Mouse (Mus musculus) forebrain, postnatal 0 days (tissue): ENCODE results near the gene Tfb2m. TPM values are rescaled to one million over a fixed set of nuclear protein-coding genes. Genes with fewer than 3 reads are reported as not detected.

Experiments used
- ATAC-seq: fragments of 200-750 bp; cut with Nextera tagmentation; 2 replicates; pipeline ENCODE4 v1.8.0; 2017; ENCODE audit warnings: mild to moderate bottlenecking, moderate library complexity
- DNase-seq: peaks from one replicate; pipeline ENCODE4 v3.0.0-alpha.2; 2015
- H3K27ac ChIP-seq: fragments of 300-500 bp; sonication (generic); 2 replicates; pipeline ENCODE4 v1.5.1; 2014; ENCODE audit warnings: low read depth, mild to moderate bottlenecking, antibody characterized with exemption, low read length, moderate library complexity, mixed read lengths
- H3K27me3 ChIP-seq: fragments of 300-500 bp; sonication (generic); 2 replicates; pipeline ENCODE4 v1.6.1; 2014; ENCODE audit warnings: mild to moderate bottlenecking, low read length, mixed read lengths; ENCODE audit not compliant: insufficient read depth
- H3K36me3 ChIP-seq: fragments of 300-500 bp; sonication (generic); 2 replicates; pipeline ENCODE4 v1.6.1; 2014; ENCODE audit warnings: mild to moderate bottlenecking, moderate library complexity; ENCODE audit not compliant: insufficient read depth
- H3K4me1 ChIP-seq: fragments of 300-500 bp; sonication (generic); 2 replicates; pipeline ENCODE4 v1.6.1; 2014; ENCODE audit warnings: antibody characterized with exemption; ENCODE audit not compliant: insufficient read depth
- H3K4me2 ChIP-seq: fragments of 300-500 bp; sonication (generic); 2 replicates; pipeline ENCODE4 v1.6.1; 2014; ENCODE audit warnings: low read depth, mild to moderate bottlenecking, moderate library complexity
- H3K4me3 ChIP-seq: fragments of 300-500 bp; sonication (generic); 2 replicates; pipeline ENCODE4 v1.5.1; 2014; ENCODE audit warnings: low read depth, low read length, mixed read lengths
- H3K9ac ChIP-seq: fragments of 300-500 bp; sonication (generic); 2 replicates; pipeline ENCODE4 v1.6.1; 2014; ENCODE audit warnings: mild to moderate bottlenecking
- H3K9me3 ChIP-seq: fragments of 300-500 bp; sonication (generic); 2 replicates; pipeline ENCODE4 v1.6.1; 2016; ENCODE audit warnings: low read length
- CTCF ChIP-seq: sonication (generic); IDR thresholded peaks from 2 replicates; pipeline ENCODE4 v1.5.1; 2016; ENCODE audit warnings: antibody characterized with exemption, control low read depth, low read depth
- WGBS: fragments of 180-500 bp; shearing (Covaris S2); extraction: QIAGEN DNeasy Blood & Tissue Kit; methylation state at CpG from one replicate; pipeline ENCODE4 v1.1.7; 2014; 5-methylcytosine and 5-hydroxymethylcytosine counted together
- polyA plus RNA-seq: library from polyadenylated mRNA; unstranded; fragments of >200 nt; fragmentation: Nextera tagmentation; extraction: Ambion mirVana; gene quantifications from 2 replicates; pipeline ENCODE4 v1.2.1, GENCODE M21; 2015
- total RNA-seq: library from RNA; depleted of rRNA; stranded (reverse); fragments of >200 nt; gene quantifications from 2 replicates; pipeline ENCODE4 v1.2.3, GENCODE M21; 2014

Gene Tfb2m
- total and polyA plus RNA-seq, 2 experiments from 2014 or later: 22.3 to 45.9 TPM

DNA sequence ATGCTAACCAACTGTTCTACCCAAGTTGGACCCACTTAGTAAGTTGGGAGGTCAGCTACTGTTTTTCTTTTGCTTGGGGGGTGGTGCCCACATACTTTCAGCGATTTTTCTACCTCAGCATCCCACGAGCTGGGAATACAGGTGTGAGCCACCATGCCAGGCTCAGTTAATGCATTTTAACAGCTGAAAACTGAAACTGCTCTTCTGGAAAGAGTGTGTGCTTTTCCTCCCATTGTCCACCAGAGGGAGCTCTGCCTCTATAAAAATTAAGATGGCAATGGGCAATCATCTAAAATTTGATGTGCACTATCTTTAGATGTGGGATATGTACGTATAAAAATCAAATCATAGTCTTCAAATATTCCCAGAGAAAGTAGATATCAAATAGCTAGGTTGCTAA, 43.5 kb downstream of the Tfb2m start:
- ATAC-seq (peak; percentile 16; the same call in 1 of the 2 replicates), DNase-seq (peak; percentile 72)
- Histone ChIP-seq H3K4me1 (no peaks in the 10 kb centered on the region), H3K9me3 (no peaks in the 10 kb centered on the region), H3K9ac (no peak overlapping the region), H3K27me3 (no peaks in the 10 kb centered on the region), H3K4me3 (no peak overlapping the region), H3K36me3 (no peaks in the 10 kb centered on the region), H3K4me2 (no peak overlapping the region), H3K27ac (0 out of 2 replicates have a peak overlapping the region, but pooled peaks have one; percentile 23)
- peak; percentile 83 for TF ChIP-seq CTCF
- WGBS: 12% methylated on average over 3 of the region's 3 CpGs

DNA sequence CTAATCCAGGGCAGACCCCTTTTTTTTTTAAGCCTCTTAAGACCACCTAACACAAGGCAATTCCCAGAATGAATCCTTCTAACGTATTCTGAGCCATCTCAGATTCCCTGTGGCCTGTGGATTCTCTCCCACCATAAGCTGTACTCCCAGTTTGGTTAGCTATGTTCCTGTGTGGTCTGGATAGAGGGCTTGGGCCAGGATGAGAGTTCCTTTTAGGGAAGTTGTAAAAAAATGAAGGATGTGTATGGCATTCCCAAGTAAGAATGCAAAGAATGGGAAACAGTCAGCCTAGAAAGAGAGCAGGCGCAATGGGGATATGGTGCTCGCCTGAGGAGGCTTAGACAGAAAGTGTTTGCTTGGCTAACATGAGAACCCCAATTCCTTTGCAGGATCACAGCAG, 46.8 kb downstream of the Tfb2m start:
- Histone ChIP-seq H3K9me3 (no peaks in the 10 kb centered on the region), H3K27me3 (no peaks in the 10 kb centered on the region), H3K27ac (no peak overlapping the region), H3K36me3 (no peaks in the 10 kb centered on the region), H3K9ac (no peak overlapping the region), H3K4me1 (no peaks in the 10 kb centered on the region), H3K4me3 (no peak overlapping the region), H3K4me2 (no peak overlapping the region)
- no peak for ATAC-seq
- 92% methylated on average over 3 of the region's 3 CpGs for WGBS
- no peak for TF ChIP-seq CTCF
- no peak for DNase-seq

DNA sequence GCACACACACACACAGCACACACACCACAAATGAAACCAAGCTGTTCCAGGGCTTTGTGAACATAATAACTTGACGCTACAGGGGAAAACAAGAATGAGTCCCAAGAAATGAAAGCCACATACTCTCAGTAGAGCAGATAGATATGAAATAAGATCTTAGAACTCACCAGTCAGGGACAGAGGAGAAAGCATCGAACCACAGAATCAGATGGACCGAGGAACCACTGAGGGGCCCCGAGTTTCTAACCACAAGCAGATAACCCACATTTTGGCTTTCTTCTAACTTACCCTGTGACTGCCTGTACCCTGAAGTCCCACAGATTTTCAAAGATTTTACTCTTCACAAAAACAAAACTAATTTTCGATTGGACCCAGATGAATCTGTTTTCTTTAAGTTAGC, 53.2 kb downstream of the Tfb2m start:
- no peak overlapping the region for H3K4me3 ChIP-seq
- 88% methylated on average over 5 of the region's 5 CpGs for WGBS
- no peak for TF ChIP-seq CTCF
- no peaks in the 10 kb centered on the region for H3K9me3 ChIP-seq
- H3K4me2 ChIP-seq: no peak overlapping the region
- H3K4me1 ChIP-seq: no peaks in the 10 kb centered on the region
- no peak overlapping the region for H3K9ac ChIP-seq
- no peak overlapping the region for H3K27ac ChIP-seq
- no peaks in the 10 kb centered on the region for H3K27me3 ChIP-seq
- H3K36me3 ChIP-seq: no peaks in the 10 kb centered on the region
- ATAC-seq (no peak), DNase-seq (no peak)

DNA sequence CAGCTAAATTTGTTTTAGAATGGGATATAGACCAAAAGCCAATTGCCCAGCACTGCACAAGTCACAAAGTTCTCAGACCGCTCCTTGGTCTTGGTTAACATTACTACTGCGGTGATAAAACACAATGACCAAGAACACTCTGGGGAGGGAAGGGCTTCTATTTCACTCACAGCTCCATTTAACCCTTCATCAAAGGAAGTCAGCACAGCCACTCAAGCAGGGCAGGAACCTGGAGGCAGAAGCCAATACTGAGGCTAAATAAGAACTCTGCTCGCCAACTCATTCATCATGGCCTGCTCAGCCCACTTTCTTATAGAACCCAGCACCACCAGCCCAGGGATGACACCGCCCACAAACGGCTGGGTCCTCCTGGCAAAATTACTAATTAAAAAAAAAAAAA, 57.5 kb downstream of the Tfb2m start:
- DNase-seq (no peak), ATAC-seq (no peak)
- Histone ChIP-seq H3K36me3 (no peaks in the 10 kb centered on the region), H3K9ac (no peak overlapping the region), H3K27ac (no peak overlapping the region), H3K4me3 (no peak overlapping the region), H3K4me2 (no peak overlapping the region), H3K4me1 (no peaks in the 10 kb centered on the region), H3K9me3 (no peaks in the 10 kb centered on the region), H3K27me3 (no peaks in the 10 kb centered on the region)
- TF ChIP-seq CTCF: no peak
- 92% methylated on average over 5 of the region's 5 CpGs for WGBS

DNA sequence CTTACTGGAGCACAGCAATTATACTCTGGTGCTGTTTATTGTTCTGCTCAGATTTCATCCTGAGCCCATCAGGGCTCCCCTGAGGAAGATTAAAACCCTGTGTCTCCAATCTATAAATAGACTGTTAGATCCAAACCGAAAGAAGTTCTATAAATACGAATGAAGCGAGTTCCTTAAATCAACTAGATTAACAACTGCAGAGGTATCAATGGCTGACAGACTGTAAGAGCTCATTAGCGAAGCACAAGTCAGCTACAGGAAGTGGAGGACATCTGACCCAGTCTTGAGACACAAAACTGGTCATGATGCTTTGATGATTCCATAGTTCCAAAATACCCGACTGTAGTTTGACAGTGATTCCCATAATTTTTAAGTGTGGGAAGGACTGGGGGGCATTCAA, 58.1 kb downstream of the Tfb2m start:
- WGBS: 65% methylated on average over 5 of the region's 5 CpGs
- no peaks in the 10 kb centered on the region for H3K36me3 ChIP-seq
- no peaks in the 10 kb centered on the region for H3K4me1 ChIP-seq
- TF ChIP-seq CTCF: no peak
- DNase-seq (no peak), ATAC-seq (no peak)
- no peaks in the 10 kb centered on the region for H3K9me3 ChIP-seq
- H3K4me3 ChIP-seq: no peak overlapping the region
- no peak overlapping the region for H3K9ac ChIP-seq
- H3K27ac ChIP-seq: no peak overlapping the region
- no peak overlapping the region for H3K4me2 ChIP-seq
- no peaks in the 10 kb centered on the region for H3K27me3 ChIP-seq

DNA sequence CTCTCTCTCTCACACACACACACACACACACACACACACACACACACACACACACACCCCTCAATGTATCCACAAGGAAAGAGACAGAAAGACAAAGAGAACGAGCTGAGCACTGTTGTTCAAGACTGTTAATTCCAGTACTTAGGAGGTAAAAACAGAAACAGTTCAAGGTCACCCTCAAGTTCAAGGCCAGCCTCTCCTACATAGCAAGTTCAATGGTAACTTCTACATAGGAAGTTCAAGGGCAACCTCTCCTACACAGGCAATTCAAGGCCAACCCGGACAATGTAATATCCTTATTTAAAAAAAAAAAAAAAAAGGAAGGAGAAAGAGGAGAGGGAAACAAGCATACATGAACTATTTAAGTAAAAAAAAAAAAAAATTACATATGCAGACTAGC, 58.8 kb downstream of the Tfb2m start:
- Histone ChIP-seq H3K4me3 (no peak overlapping the region), H3K27me3 (no peaks in the 10 kb centered on the region), H3K9ac (no peak overlapping the region), H3K4me2 (no peak overlapping the region), H3K9me3 (no peaks in the 10 kb centered on the region), H3K4me1 (no peaks in the 10 kb centered on the region), H3K27ac (no peak overlapping the region), H3K36me3 (no peaks in the 10 kb centered on the region)
- DNase-seq (no peak), ATAC-seq (no peak)
- 75% methylated on average over 2 of the region's 2 CpGs for WGBS
- TF ChIP-seq CTCF: no peak

DNA sequence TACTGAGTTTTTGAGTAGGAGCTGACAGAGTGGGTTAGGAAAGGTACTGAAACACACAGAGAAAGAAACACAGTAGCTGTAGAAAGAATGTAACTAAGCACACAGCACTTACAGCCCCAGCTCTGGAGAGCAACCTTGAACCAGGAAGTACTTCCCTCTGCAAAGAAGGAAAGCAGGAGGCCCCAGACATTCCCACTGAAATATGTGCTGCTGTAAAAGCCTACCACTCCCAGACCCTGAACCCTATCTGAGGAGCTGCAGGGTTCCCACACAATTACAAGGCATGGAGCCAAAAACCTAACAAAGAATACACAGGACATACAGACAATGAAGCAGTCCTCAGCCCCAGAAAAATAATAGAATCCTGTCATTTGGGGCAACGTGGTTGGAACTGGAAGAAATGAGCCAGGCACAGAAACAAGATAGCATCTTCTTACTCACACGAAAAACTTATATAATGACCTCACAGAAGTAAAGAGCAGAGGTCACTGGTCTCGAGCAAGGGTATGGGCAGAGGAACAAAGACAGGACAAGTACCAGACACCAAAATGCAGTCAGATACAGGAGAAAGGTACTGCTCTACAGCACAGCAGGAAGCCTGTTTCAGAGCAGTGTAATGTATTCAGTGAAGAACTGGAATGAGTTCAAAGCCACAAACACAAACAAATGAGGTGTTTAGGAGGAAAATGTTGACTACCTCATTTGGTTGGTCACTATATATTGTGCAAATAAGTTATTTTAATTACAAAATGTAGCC, 60.1 kb downstream of the Tfb2m start:
- Histone ChIP-seq H3K27ac (no peak overlapping the region), H3K9ac (no peak overlapping the region), H3K4me1 (no peaks in the 10 kb centered on the region), H3K4me2 (no peak overlapping the region), H3K36me3 (no peaks in the 10 kb centered on the region), H3K4me3 (no peak overlapping the region), H3K27me3 (no peaks in the 10 kb centered on the region), H3K9me3 (no peaks in the 10 kb centered on the region)
- DNase-seq (no peak), ATAC-seq (no peak)
- no peak for TF ChIP-seq CTCF
- WGBS: 13% methylated on average over 3 of the region's 3 CpGs
